Mouse (Mus musculus) lung, embryonic 16.5 days (tissue): ENCODE measurements around the gene Olfr530. TPM values are rescaled to one million over a fixed set of nuclear protein-coding genes. Genes with fewer than 3 reads are reported as not detected.

ENCODE experiments used
- polyA plus RNA-seq: library from polyadenylated mRNA; unstranded; fragments of >200 nt; fragmentation: Nextera tagmentation; extraction: Ambion mirVana; gene quantifications from 2 replicates; pipeline ENCODE4 v1.2.1, GENCODE M21; 2015

Gene Olfr530
- polyA plus RNA-seq, 1 experiment from 2014 or later = not detected

Other genes starting within 250 kb of the Olfr530 start
- 20.7 and 24.8 TPM in 2 replicates for gene Mtg1, start 238.8 kb downstream of the Olfr530 start, polyA plus RNA-seq
- gene Sprn, start 221.5 kb downstream of the Olfr530 start, polyA plus RNA-seq = 0.25 and 0.41 TPM in 2 replicates
- gene Olfr522, start 211.6 kb downstream of the Olfr530 start, polyA plus RNA-seq = not detected in 2 replicates
- gene Olfr523, start 203.1 kb downstream of the Olfr530 start, polyA plus RNA-seq = not detected in 2 replicates
- 0.05 and 0.08 TPM in 2 replicates for gene Olfr524, start 170.4 kb downstream of the Olfr530 start, polyA plus RNA-seq
- 0.59 and 2.3 TPM in 2 replicates for gene Cd163l1, start 158.1 kb downstream of the Olfr530 start, polyA plus RNA-seq
- gene 5830411N06Rik, start 129.0 kb downstream of the Olfr530 start, polyA plus RNA-seq = 0.06 TPM in 1 of 2 replicates, not detected in the other
- gene Olfr525, start 55.5 kb downstream of the Olfr530 start, polyA plus RNA-seq = not detected in 2 replicates
- gene Olfr527, start 42.3 kb downstream of the Olfr530 start, polyA plus RNA-seq = not detected in 2 replicates
- gene Olfr60, start 14.7 kb downstream of the Olfr530 start, polyA plus RNA-seq = not detected in 2 replicates
- not detected in 2 replicates for gene Olfr531, start 26.6 kb upstream of the Olfr530 start, polyA plus RNA-seq
- not detected in 2 replicates for gene Olfr532, start 45.3 kb upstream of the Olfr530 start, polyA plus RNA-seq
- gene Olfr533, start 87.0 kb upstream of the Olfr530 start, polyA plus RNA-seq = not detected in 2 replicates
- not detected in 2 replicates for gene Olfr535, start 107.9 kb upstream of the Olfr530 start, polyA plus RNA-seq
- gene Olfr536, start 131.1 kb upstream of the Olfr530 start, polyA plus RNA-seq = not detected in 2 replicates
- gene Olfr538, start 191.6 kb upstream of the Olfr530 start, polyA plus RNA-seq = not detected in 2 replicates
- gene Olfr46, start 224.9 kb upstream of the Olfr530 start, polyA plus RNA-seq = not detected in 2 replicates